Mouse (Mus musculus) myocyte (in vitro differentiated cells): ENCODE measurements around the gene Osbpl3. TPM values are rescaled to one million over a fixed set of nuclear protein-coding genes. Genes with fewer than 3 reads are reported as not detected.

ENCODE experiments used
- H3K27me3 ChIP-seq: one replicate; pipeline ENCODE4 v1.6.1; 2011; ENCODE audit not compliant: control insufficient read depth, insufficient read depth, insufficient read length
- H3K36me3 ChIP-seq: one replicate; pipeline ENCODE4 v1.6.1; 2011; ENCODE audit not compliant: control insufficient read depth, insufficient read depth
- H3K4me2 ChIP-seq: one replicate; pipeline ENCODE4 v1.6.1; 2011; ENCODE audit warnings: low read depth, control low read depth
- H3K4me3 ChIP-seq: one replicate; pipeline ENCODE4 v1.5.1; 2011; ENCODE audit warnings: mild to moderate bottlenecking, control low read depth, moderate library complexity
- H3K79me2 ChIP-seq: one replicate; pipeline ENCODE4 v1.6.1; 2011; ENCODE audit not compliant: control insufficient read depth, insufficient read depth
- H3ac ChIP-seq: one replicate; pipeline ENCODE4 v1.6.1; 2011; ENCODE audit not compliant: control insufficient read depth, insufficient read length
- CEBPB ChIP-seq: IDR thresholded peaks from 2 replicates; pipeline ENCODE4 v1.6.1; 2011; ENCODE audit warnings: mild to moderate bottlenecking, moderate library complexity; ENCODE audit not compliant: poor library complexity, insufficient read depth, severe bottlenecking
- E2F4 ChIP-seq: IDR thresholded peaks from one replicate; pipeline ENCODE4 v1.6.1; 2011; ENCODE audit warnings: mild to moderate bottlenecking, control low read depth, moderate library complexity; ENCODE audit not compliant: insufficient read depth
- MAX ChIP-seq: IDR thresholded peaks from one replicate; pipeline ENCODE4 v1.6.1; 2011; ENCODE audit warnings: low read depth, mild to moderate bottlenecking, control low read depth
- MYOD1 ChIP-seq, 3 experiments: IDR thresholded peaks; one replicate each; pipeline ENCODE4 v1.6.1; 2011; ENCODE audit warnings: control low read depth in 2 of 3, low read depth in 2 of 3, mild to moderate bottlenecking in 2 of 3, moderate library complexity in 1 of 3; ENCODE audit not compliant: insufficient read length in 2 of 3, control insufficient read depth in 1 of 3
- MYOG ChIP-seq, 3 experiments: IDR thresholded peaks; one replicate each; pipeline ENCODE4 v1.6.1; 2011; ENCODE audit warnings: control low read depth in 2 of 3, low read depth in 2 of 3, mild to moderate bottlenecking in 2 of 3; ENCODE audit not compliant: insufficient read length in 2 of 3, control insufficient read depth in 1 of 3, insufficient read depth in 1 of 3
- POLR2A ChIP-seq: IDR thresholded peaks from one replicate; pipeline ENCODE4 v1.6.1; 2011; ENCODE audit warnings: low read depth, mild to moderate bottlenecking, control low read depth, moderate library complexity; ENCODE audit not compliant: insufficient read length
- POLR2AphosphoS2 ChIP-seq: IDR thresholded peaks from one replicate; pipeline ENCODE4 v1.6.1; 2011; ENCODE audit warnings: low read depth, control low read depth; ENCODE audit not compliant: insufficient read length
- REST ChIP-seq: IDR thresholded peaks from one replicate; pipeline ENCODE4 v1.6.1; 2011; ENCODE audit warnings: mild to moderate bottlenecking, control low read depth, moderate library complexity; ENCODE audit not compliant: insufficient read depth, insufficient read length
- SRF ChIP-seq: IDR thresholded peaks from one replicate; pipeline ENCODE4 v1.6.1; 2011; ENCODE audit warnings: low read depth; ENCODE audit not compliant: control insufficient read depth, insufficient read length
- TCF12 ChIP-seq: IDR thresholded peaks from one replicate; pipeline ENCODE4 v1.6.1; 2011; ENCODE audit warnings: mild to moderate bottlenecking, control low read depth; ENCODE audit not compliant: poor library complexity, insufficient read depth, severe bottlenecking
- TCF3 ChIP-seq: IDR thresholded peaks from one replicate; pipeline ENCODE4 v1.6.1; 2011; ENCODE audit warnings: low read depth, control low read depth; ENCODE audit not compliant: insufficient read length
- USF1 ChIP-seq: IDR thresholded peaks from one replicate; pipeline ENCODE4 v1.6.1; 2011; ENCODE audit warnings: low read depth, mild to moderate bottlenecking, control low read depth, moderate library complexity
- polyA plus RNA-seq: library from polyadenylated mRNA; unstranded; fragments of >200 nt; fragmentation: generic; extraction: Trizol; gene quantifications from one replicate; pipeline ENCODE4 v1.2.1, GENCODE M21; 2012; ENCODE audit warnings: missing spikeins

Gene Osbpl3
- polyA plus RNA-seq, 1 experiment = 8.9 TPM

GRCm38 (mm10) chr6:50333346-50333745, 122.7 kb downstream of the Osbpl3 start:
- H3K36me3 ChIP-seq = no peaks in the 10 kb centered on the region
- no peak overlapping the region for H3ac ChIP-seq
- no peak overlapping the region for H3K4me3 ChIP-seq
- no peaks in the 10 kb centered on the region for H3K27me3 ChIP-seq
- no peak overlapping the region for H3K4me2 ChIP-seq
- H3K79me2 ChIP-seq = no peaks in the 10 kb centered on the region
- TF ChIP-seq TCF3 (no peak), TCF12 (no peak), USF1 (no peak), REST (no peak), MYOD1 (IDR thresholded peaks at IDR 0.05; ENCODE audit: control insufficient read depth in 1 of 3, insufficient read length in 2 of 3, low read depth in 2 of 3) (no peak), E2F4 (no peak), POLR2A (no peak), POLR2AphosphoS2 (no peak), SRF (no peak)

DNA sequence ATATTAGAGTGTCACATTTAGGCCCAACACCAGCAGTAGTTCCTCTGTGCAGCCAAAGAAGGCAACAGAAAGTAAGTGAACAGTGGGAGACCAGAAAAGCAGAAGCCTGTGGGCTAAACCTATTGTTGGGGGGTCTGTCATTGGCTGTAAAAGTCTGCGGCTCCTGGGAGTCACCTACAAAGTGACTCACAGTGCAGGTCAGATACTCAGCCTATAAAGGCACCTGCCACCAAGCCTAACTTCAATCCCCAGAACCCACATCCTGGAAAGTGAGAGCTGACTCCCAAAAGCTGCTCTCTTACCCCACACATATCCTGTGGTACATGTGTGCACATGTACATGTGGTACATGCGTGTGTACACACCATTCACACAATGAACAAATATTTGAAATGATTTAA, 124.5 kb downstream of the Osbpl3 start:
- Histone ChIP-seq H3K27me3 (no peaks in the 10 kb centered on the region), H3ac (no peak overlapping the region), H3K4me3 (no peak overlapping the region), H3K79me2 (no peaks in the 10 kb centered on the region), H3K4me2 (no peak overlapping the region), H3K36me3 (no peaks in the 10 kb centered on the region)
- TF ChIP-seq POLR2AphosphoS2 = no peak
- TF ChIP-seq USF1 = no peak
- no peak for TF ChIP-seq CEBPB
- TF ChIP-seq TCF3 = no peak
- TF ChIP-seq POLR2A = no peak
- no peak for TF ChIP-seq MYOD1 (IDR thresholded peaks at IDR 0.05; ENCODE audit: control insufficient read depth in 1 of 3, insufficient read length in 2 of 3, low read depth in 2 of 3)
- TF ChIP-seq E2F4 = no peak
- TF ChIP-seq REST = no peak
- TF ChIP-seq TCF12 = no peak
- TF ChIP-seq SRF = no peak
- TF ChIP-seq MAX = no peak

GRCm38 (mm10) chr6:50329380-50329779, 126.6 kb downstream of the Osbpl3 start:
- Histone ChIP-seq H3K4me3 (no peak overlapping the region), H3K4me2 (no peak overlapping the region), H3ac (no peak overlapping the region), H3K79me2 (no peaks in the 10 kb centered on the region), H3K27me3 (no peaks in the 10 kb centered on the region), H3K36me3 (no peaks in the 10 kb centered on the region)
- TF ChIP-seq TCF3 (no peak), MAX (no peak), MYOD1 (IDR thresholded peaks at IDR 0.05; ENCODE audit: control insufficient read depth in 1 of 3, insufficient read length in 2 of 3, low read depth in 2 of 3) (no peak), TCF12 (no peak), REST (no peak), MYOG (IDR thresholded peaks at IDR 0.05; ENCODE audit: control insufficient read depth in 1 of 3, insufficient read depth in 1 of 3, insufficient read length in 2 of 3, low read depth in 2 of 3) (no peak), POLR2A (no peak), SRF (no peak), E2F4 (no peak), CEBPB (no peak), USF1 (no peak), POLR2AphosphoS2 (no peak)

- TF ChIP-seq E2F4 (no peak), CEBPB (no peak), TCF12 (no peak), POLR2AphosphoS2 (no peak), TCF3 (no peak), MAX (no peak), REST (no peak), POLR2A (no peak), SRF (no peak), MYOG (IDR thresholded peaks at IDR 0.05; ENCODE audit: control insufficient read depth in 1 of 3, insufficient read depth in 1 of 3, insufficient read length in 2 of 3, low read depth in 2 of 3) (no peak), MYOD1 (IDR thresholded peaks at IDR 0.05; ENCODE audit: control insufficient read depth in 1 of 3, insufficient read length in 2 of 3, low read depth in 2 of 3) (no peak), USF1 (no peak)
- Histone ChIP-seq H3K36me3 (no peaks in the 10 kb centered on the region), H3ac (no peak overlapping the region), H3K4me3 (no peak overlapping the region), H3K79me2 (no peaks in the 10 kb centered on the region), H3K4me2 (no peak overlapping the region), H3K27me3 (no peaks in the 10 kb centered on the region)
Observed at GRCm38 (mm10) chr6:50328901-50329300, 127.1 kb downstream of the Osbpl3 start.

- Histone ChIP-seq H3K36me3 (no peaks in the 10 kb centered on the region), H3K79me2 (no peaks in the 10 kb centered on the region), H3ac (no peak overlapping the region), H3K4me2 (no peak overlapping the region), H3K4me3 (no peak overlapping the region), H3K27me3 (no peaks in the 10 kb centered on the region)
- TF ChIP-seq MYOD1 (IDR thresholded peaks at IDR 0.05; ENCODE audit: control insufficient read depth in 1 of 3, insufficient read length in 2 of 3, low read depth in 2 of 3) (no peak), USF1 (no peak), SRF (no peak), REST (no peak), POLR2AphosphoS2 (no peak), TCF3 (no peak), POLR2A (no peak), MYOG (IDR thresholded peaks at IDR 0.05; ENCODE audit: control insufficient read depth in 1 of 3, insufficient read depth in 1 of 3, insufficient read length in 2 of 3, low read depth in 2 of 3) (no peak), CEBPB (no peak), MAX (no peak), E2F4 (no peak), TCF12 (no peak)
Observed at GRCm38 (mm10) chr6:50326192-50326591, 129.8 kb downstream of the Osbpl3 start.
